8 mouse cellular contexts compared by ENCODE assay signal in the genomic region with DNA sequence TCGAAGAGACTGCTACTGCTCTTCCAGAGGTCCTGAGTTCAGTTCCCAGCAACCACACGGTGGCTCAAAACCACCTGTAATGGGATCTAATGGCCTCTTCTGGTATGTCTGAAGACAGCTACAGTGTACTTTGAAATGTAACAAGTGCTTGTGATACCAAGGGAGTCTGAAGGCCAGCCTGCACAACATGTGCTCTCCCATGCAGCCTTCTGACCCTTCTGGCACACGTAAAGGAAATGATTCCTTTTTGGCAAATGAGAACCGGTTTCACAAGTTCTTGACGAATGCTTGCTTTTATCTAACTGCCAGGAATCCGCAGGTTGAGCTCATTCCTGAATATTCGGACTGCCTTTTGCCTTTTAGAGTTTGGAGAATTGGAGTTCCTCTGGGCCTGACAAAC. TPM values are rescaled to one million over a fixed set of nuclear protein-coding genes. Genes with fewer than 3 reads are reported as not detected.
A peak's percentile ranks its signal among the peaks of the same experiment; 100 is the strongest.
DNase-seq lines count a peak whose midpoint lies in the region; ATAC-seq and TF ChIP-seq lines count a peak whose summit lies in the region.

No protein-coding gene starts in this region.

- H3K4me3 ChIP-seq in cortical plate, adult 2 months (ENCODE audit: insufficient read depth, low read length) = peak overlapping the region; percentile 37; the same call in 1 of the 2 replicates
- peak overlapping the region; percentile 32 for H3K4me3 ChIP-seq in hindbrain, embryonic 13.5 days
- H3K4me3 ChIP-seq in lung, embryonic 16.5 days (ENCODE audit: low read length) = peak overlapping the region; percentile 55

- no peaks in the 10 kb centered on the region for H3K36me3 ChIP-seq in hindbrain, embryonic 13.5 days
- no peaks in the 10 kb centered on the region for H3K36me3 ChIP-seq in lung, embryonic 16.5 days (ENCODE audit: control insufficient read depth, insufficient read depth, low read length)

- H3K27me3 ChIP-seq in hindbrain, embryonic 13.5 days = no peaks in the 10 kb centered on the region
- H3K27me3 ChIP-seq in lung, embryonic 16.5 days (ENCODE audit: control insufficient read depth, insufficient read depth, low read depth, low read length) = no peaks in the 10 kb centered on the region

- TF ChIP-seq CTCF in cortical plate, adult 2 months (IDR thresholded peaks at IDR 0.05; ENCODE audit: extremely low read depth, insufficient read depth, low read length) = no peak

- no peak for ATAC-seq in hindbrain, embryonic 13.5 days (ENCODE audit: low FRiP score)
- ATAC-seq in lung, embryonic 16.5 days (ENCODE audit: low read depth) = peak; percentile 32; the same call in 1 of the 2 replicates
- ATAC-seq in frontal cortex, adult (ENCODE audit: low TSS enrichment) = no peak

- intact Hi-C loops in left cerebral cortex, postnatal 25 days (cut with DNase I) = no loop called here

- H3K9me3 ChIP-seq in hindbrain, embryonic 13.5 days = no peaks in the 10 kb centered on the region
- no peaks in the 10 kb centered on the region for H3K9me3 ChIP-seq in lung, embryonic 16.5 days (ENCODE audit: control insufficient read depth, low read length)

- H3K4me2 ChIP-seq in hindbrain, embryonic 13.5 days = peak overlapping the region; percentile 57
- peak overlapping the region; percentile 89 for H3K4me2 ChIP-seq in lung, embryonic 16.5 days (ENCODE audit: low read depth, low read length)

- no peak for TF ChIP-seq POLR2A in cortical plate, adult 2 months (IDR thresholded peaks at IDR 0.05; ENCODE audit: extremely low read depth, insufficient read depth, low read length)

- H3K4me1 ChIP-seq in cortical plate, adult 2 months (ENCODE audit: control insufficient read depth, insufficient read depth, low read length) = peaks cover 2% of the 10 kb centered on the region
- peaks cover 19% of the 10 kb centered on the region for H3K4me1 ChIP-seq in hindbrain, embryonic 13.5 days (replicated peaks)
- H3K4me1 ChIP-seq in lung, embryonic 16.5 days (replicated peaks; ENCODE audit: control insufficient read depth, insufficient read depth, low read length) = peaks cover 13% of the 10 kb centered on the region

- 57% methylated on average over 7 of the region's 7 CpGs for WGBS in hindbrain, embryonic 13.5 days
- WGBS in lung, embryonic 16.5 days = 18% methylated on average over 7 of the region's 7 CpGs

- peak overlapping the region; percentile 45; the same call in 1 of the 2 replicates for H3K27ac ChIP-seq in cortical plate, adult 2 months (ENCODE audit: insufficient read depth, low read length)
- H3K27ac ChIP-seq in hindbrain, embryonic 13.5 days = no peak overlapping the region
- H3K27ac ChIP-seq in lung, embryonic 16.5 days (ENCODE audit: low read length) = peak overlapping the region; percentile 99

- peak; percentile 46 for DNase-seq in adrenal gland, postnatal 14 days
- DNase-seq in adrenal gland, adult 8-10 months = no peak
- no peak for DNase-seq in left cerebral cortex, postnatal 25 days (ENCODE audit: low spot score in 2 of 2)
- no peak for DNase-seq in spleen, postnatal 4 days (ENCODE audit: low spot score in 2 of 2)

- peak overlapping the region; percentile 66 for H3K9ac ChIP-seq in hindbrain, embryonic 13.5 days
- H3K9ac ChIP-seq in lung, embryonic 16.5 days (ENCODE audit: low read length) = peak overlapping the region; percentile 82

RNA-seq across cellular contexts. Expression of a gene that starts 4.4 kb away (rescaled TPM):
- total RNA-seq in adrenal gland, postnatal 14 days (2021) = 64.2 and 74.7 TPM in 2 replicates
- 10 to 100 TPM; 52.2 to 75.1 (median 56.2) TPM for total RNA-seq in adrenal gland, adult 8-10 months (2022)
- polyA plus RNA-seq in cortical plate, adult 2 months (2012; rRNA removed) = 73.0 and 78.5 TPM in 2 replicates
- polyA plus RNA-seq in hindbrain, embryonic 13.5 days (2015; fragmentation: Nextera tagmentation; extraction: Ambion mirVana) = 99.6 and 108 TPM in 2 replicates
- 111 and 116 TPM in 2 replicates for polyA plus RNA-seq in lung, embryonic 16.5 days (2015; fragmentation: Nextera tagmentation; extraction: Ambion mirVana)
- total RNA-seq in left cerebral cortex, postnatal 25 days (2021) = 10 to 100 TPM; 39.3 to 47.6 TPM

RNA-seq across cellular contexts. Expression of a gene that starts 8.5 kb away (rescaled TPM):
- 354 and 356 TPM in 2 replicates for total RNA-seq in adrenal gland, postnatal 14 days (2021)
- total RNA-seq in adrenal gland, adult 8-10 months (2022) = 100 to 1,000 TPM; 219 to 321 (median 266) TPM
- 98.4 and 100 TPM in 2 replicates for polyA plus RNA-seq in cortical plate, adult 2 months (2012; rRNA removed)
- 400 and 427 TPM in 2 replicates for polyA plus RNA-seq in hindbrain, embryonic 13.5 days (2015; fragmentation: Nextera tagmentation; extraction: Ambion mirVana)
- 317 and 349 TPM in 2 replicates for polyA plus RNA-seq in lung, embryonic 16.5 days (2015; fragmentation: Nextera tagmentation; extraction: Ambion mirVana)
- 100 to 1,000 TPM; 116 to 129 TPM for total RNA-seq in left cerebral cortex, postnatal 25 days (2021)

RNA-seq across cellular contexts. Expression of a gene that starts 20.6 kb away (rescaled TPM):
- 39.0 and 39.9 TPM in 2 replicates for total RNA-seq in adrenal gland, postnatal 14 days (2021)
- 10 to 100 TPM; 42.4 to 60.2 (median 51.6) TPM for total RNA-seq in adrenal gland, adult 8-10 months (2022)
- polyA plus RNA-seq in cortical plate, adult 2 months (2012; rRNA removed) = 80.3 and 81.2 TPM in 2 replicates
- 74.8 and 77.7 TPM in 2 replicates for polyA plus RNA-seq in hindbrain, embryonic 13.5 days (2015; fragmentation: Nextera tagmentation; extraction: Ambion mirVana)
- 41.1 and 41.8 TPM in 2 replicates for polyA plus RNA-seq in lung, embryonic 16.5 days (2015; fragmentation: Nextera tagmentation; extraction: Ambion mirVana)
- 10 to 100 TPM; 55.0 to 60.7 TPM for total RNA-seq in left cerebral cortex, postnatal 25 days (2021)

RNA-seq across cellular contexts. Expression of a gene that starts 30.6 kb away (rescaled TPM):
- total RNA-seq in adrenal gland, postnatal 14 days (2021) = 27.8 and 29.1 TPM in 2 replicates
- 10 to 100 TPM; 27.2 to 39.4 (median 33.3) TPM for total RNA-seq in adrenal gland, adult 8-10 months (2022)
- polyA plus RNA-seq in cortical plate, adult 2 months (2012; rRNA removed) = 9.7 and 10.5 TPM in 2 replicates
- 10.5 and 11.0 TPM in 2 replicates for polyA plus RNA-seq in hindbrain, embryonic 13.5 days (2015; fragmentation: Nextera tagmentation; extraction: Ambion mirVana)
- 17.6 and 18.9 TPM in 2 replicates for polyA plus RNA-seq in lung, embryonic 16.5 days (2015; fragmentation: Nextera tagmentation; extraction: Ambion mirVana)
- 1 to 10 TPM; 5.7 to 8.4 TPM for total RNA-seq in left cerebral cortex, postnatal 25 days (2021)

RNA-seq across cellular contexts. Expression of a gene that starts 35.5 kb away (rescaled TPM):
- total RNA-seq in adrenal gland, postnatal 14 days (2021) = 16.2 and 18.8 TPM in 2 replicates
- total RNA-seq in adrenal gland, adult 8-10 months (2022) = 10 to 100 TPM in 1 of 4 experiments, 1 to 10 TPM in 3; 8.2 to 10.6 (median 8.5) TPM
- polyA plus RNA-seq in cortical plate, adult 2 months (2012; rRNA removed) = 9.1 and 10.2 TPM in 2 replicates
- polyA plus RNA-seq in hindbrain, embryonic 13.5 days (2015; fragmentation: Nextera tagmentation; extraction: Ambion mirVana) = 12.9 and 14.1 TPM in 2 replicates
- 43.4 and 43.5 TPM in 2 replicates for polyA plus RNA-seq in lung, embryonic 16.5 days (2015; fragmentation: Nextera tagmentation; extraction: Ambion mirVana)
- total RNA-seq in left cerebral cortex, postnatal 25 days (2021) = 10 to 100 TPM in 1 of 2 experiments, 1 to 10 TPM in 1; 10.0 to 10.8 TPM
